In the genomic region with DNA sequence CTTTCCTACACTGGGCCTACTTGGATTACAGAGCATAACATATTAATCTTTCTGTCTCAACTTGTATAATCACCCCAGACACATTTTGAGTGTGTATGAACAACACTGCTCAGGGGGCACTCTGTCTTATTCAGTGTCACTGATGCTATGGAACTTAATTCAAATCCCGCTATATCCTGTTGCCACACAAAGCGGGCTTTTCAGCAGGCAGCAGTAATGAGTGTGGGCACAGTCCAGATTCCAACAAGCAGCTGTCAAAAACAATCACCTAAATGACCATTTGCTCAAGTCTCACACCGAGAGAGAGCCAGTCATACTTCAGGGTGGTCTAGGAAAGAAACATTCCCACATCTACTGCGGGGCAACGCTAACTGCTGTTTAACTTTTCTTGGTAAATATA, we compare ENCODE assay signal across 8 mouse cellular contexts. TPM values are rescaled to one million over a fixed set of nuclear protein-coding genes. Genes with fewer than 3 reads are reported as not detected.
DNase-seq lines count a peak whose midpoint lies in the region; ATAC-seq and TF ChIP-seq lines count a peak whose summit lies in the region.

No protein-coding gene starts in this region.

- TF ChIP-seq CTCF in gastrocnemius, adult 2 months (IDR thresholded peaks at IDR 0.05) = no peak
- no peak for TF ChIP-seq CTCF in C2C12 (IDR thresholded peaks at IDR 0.05; ENCODE audit: control insufficient read depth, insufficient read depth, insufficient read length)
- TF ChIP-seq CTCF in liver, postnatal 0 days (IDR thresholded peaks at IDR 0.05; ENCODE audit: low read depth) = no peak

- no peaks in the 10 kb centered on the region for H3K36me3 ChIP-seq in C2C12 (ENCODE audit: control insufficient read depth, insufficient read depth)
- no peaks in the 10 kb centered on the region for H3K36me3 ChIP-seq in liver, postnatal 0 days (replicated peaks; ENCODE audit: insufficient read depth, low read length)

- H3K4me1 ChIP-seq in liver, postnatal 0 days (ENCODE audit: insufficient read depth) = peaks cover 9% of the 10 kb centered on the region

- no peak overlapping the region for H3K27ac ChIP-seq in gastrocnemius, adult 2 months
- H3K27ac ChIP-seq in liver, postnatal 0 days (ENCODE audit: low read depth) = no peak overlapping the region

- H3K9me3 ChIP-seq in liver, postnatal 0 days (ENCODE audit: low read length) = no peaks in the 10 kb centered on the region

- no peaks in the 10 kb centered on the region for H3K27me3 ChIP-seq in C2C12 (ENCODE audit: control insufficient read depth, insufficient read depth, insufficient read length)
- no peaks in the 10 kb centered on the region for H3K27me3 ChIP-seq in liver, postnatal 0 days (ENCODE audit: insufficient read depth, low read length)

- no peaks in the 10 kb centered on the region for H3K79me2 ChIP-seq in C2C12 (ENCODE audit: control insufficient read depth, insufficient read depth)

- DNase-seq in gastrocnemius, adult 2 months = no peak
- DNase-seq in gastrocnemius, postnatal 25 days = no peak
- DNase-seq in forelimb bud, embryonic 11.5 days (ENCODE audit: low read depth, low spot score) = peak; percentile 61
- DNase-seq in liver, postnatal 0 days = no peak
- DNase-seq in adrenal gland, postnatal 14 days = no peak
- no peak for DNase-seq in gastrocnemius, adult 18-20 months (ENCODE audit: low spot score)
- DNase-seq in layer of hippocampus, postnatal 14 days (ENCODE audit: low spot score in 2 of 2) = no peak

- intact Hi-C loops in gastrocnemius, adult 2 months (cut with DNase I) = loop anchor here (5.0 kb wide), 1 partner anchor 85 kb away; no protein-coding TSS in a partner anchor

- no peak for ATAC-seq in liver, postnatal 0 days

- TF ChIP-seq EP300 in liver, postnatal 0 days (IDR thresholded peaks at IDR 0.05; ENCODE audit: low read depth) = no peak

- H3ac ChIP-seq in C2C12 (ENCODE audit: control insufficient read depth, insufficient read length, low read depth) = no peak overlapping the region

- peak overlapping the region; percentile 92 for H3K4me3 ChIP-seq in gastrocnemius, adult 2 months
- no peak overlapping the region for H3K4me3 ChIP-seq in C2C12 (ENCODE audit: insufficient read depth, poor library complexity, severe bottlenecking)
- H3K4me3 ChIP-seq in liver, postnatal 0 days (ENCODE audit: low read depth, low read length) = no peak overlapping the region

- no peaks in the 10 kb centered on the region for H3K79me3 ChIP-seq in C2C12 (ENCODE audit: low read depth)

- WGBS in liver, postnatal 0 days (ENCODE audit: insufficient replicate concordance) = 75% methylated on average over 5 of the region's 5 CpGs

- H3K4me2 ChIP-seq in liver, postnatal 0 days (ENCODE audit: low read depth, low read length) = peak overlapping the region; percentile 93

- H3K9ac ChIP-seq in liver, postnatal 0 days (replicated peaks) = no peak overlapping the region

TF ChIP-seq in C2C12, 6 proteins besides CTCF, POLR2A, EP300 and RAD21:
- TF ChIP-seq MYOG (IDR thresholded peaks at IDR 0.05; ENCODE audit: control insufficient read depth, extremely low read depth, insufficient read length) (no peak), MYOD1 (IDR thresholded peaks at IDR 0.05; ENCODE audit: control insufficient read depth, insufficient read length, low read depth) (peak; percentile 81), CEBPB (IDR thresholded peaks at IDR 0.05; ENCODE audit: low read depth) (no peak)

RNA-seq across cellular contexts. Expression of a gene that starts 2.2 kb away (rescaled TPM):
- total RNA-seq in gastrocnemius, adult 2 months (2021) = 1 to 10 TPM; 4.4 to 7.0 TPM
- total RNA-seq in gastrocnemius, postnatal 25 days (2021) = 1 to 10 TPM; 5.1 to 5.2 TPM
- 1.7 TPM for polyA plus RNA-seq in C2C12 (2012; fragmentation: generic; extraction: Trizol)
- 0.94 and 0.95 TPM in 2 replicates for polyA plus RNA-seq in liver, postnatal 0 days (2015; fragmentation: Nextera tagmentation; extraction: Ambion mirVana)
- total RNA-seq in adrenal gland, postnatal 14 days (2021) = 14.6 and 15.1 TPM in 2 replicates
- total RNA-seq in gastrocnemius, adult 18-20 months (2021) = 1 to 10 TPM; 4.7 to 5.6 TPM
- total RNA-seq in layer of hippocampus, postnatal 14 days (2021) = 10 to 100 TPM; 38.3 to 38.9 TPM
